Mouse (Mus musculus) left cerebral cortex, postnatal 10 days (tissue): ENCODE results near the gene Mcu. TPM values are rescaled to one million over a fixed set of nuclear protein-coding genes. Genes with fewer than 3 reads are reported as not detected.
A peak's percentile ranks its signal among the peaks of the same experiment; 100 is the strongest.

ENCODE experiments used
- DNase-seq, 2 experiments: peaks; one replicate each; pipeline ENCODE4 v3.0.0; 2021 to 2022; ENCODE audit warnings: low spot score in 2 of 2, mixed read lengths in 1 of 2; ENCODE audit errors: extremely low spot score in 1 of 2
- intact Hi-C: fragments of 180-260 bp; cut with DNase I; formaldehyde crosslinking; loops from one replicate; pipeline ENCODE4 v1.15.1; 2025
- total RNA-seq, 2 experiments: library from RNA; stranded (reverse); gene quantifications; 2 replicates each; pipeline ENCODE4 v1.2.3; 2021

Mcu gene
- total RNA-seq, 2 experiments from 2014 or later: 65.9 to 67.9 TPM

GRCm38 (mm10) chr10:59577871-59578801, 38.4 kb downstream of the Mcu start:
- DNase-seq: no peak
- intact Hi-C loops: no loop called here

- intact Hi-C loops: no loop called here
- no peak for DNase-seq
Measured at GRCm38 (mm10) chr10:59576305-59576704, 40.2 kb downstream of the Mcu start.

GRCm38 (mm10) chr10:59571964-59572363, 44.5 kb downstream of the Mcu start:
- DNase-seq: no peak
- intact Hi-C loops: no loop called here

- intact Hi-C loops: no loop called here
- no peak for DNase-seq
Measured at GRCm38 (mm10) chr10:59571273-59571672, 45.2 kb downstream of the Mcu start.

DNA sequence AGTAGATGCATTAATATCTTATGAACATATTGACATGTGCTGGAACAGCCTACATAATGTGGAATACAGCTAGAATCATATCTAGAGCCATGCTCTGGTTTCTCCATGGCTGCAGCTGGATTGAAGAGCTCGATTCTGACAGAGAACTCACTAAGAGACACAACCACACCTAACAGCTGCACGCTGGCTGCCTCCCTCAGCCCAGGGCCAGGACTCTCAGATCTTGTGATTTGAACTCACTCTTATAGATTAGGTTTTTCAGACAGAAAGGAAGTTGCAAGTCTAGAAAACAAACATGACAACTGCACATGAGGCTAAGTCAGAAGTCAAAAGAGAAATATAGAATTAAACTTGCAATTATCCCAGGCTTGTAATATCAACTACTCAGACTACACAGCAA, 45.7 kb downstream of the Mcu start:
- intact Hi-C loops: no loop called here
- DNase-seq: no peak

- no peak for DNase-seq
- intact Hi-C loops: no loop called here
Measured at GRCm38 (mm10) chr10:59570360-59570759, 46.1 kb downstream of the Mcu start.

- DNase-seq: no peak
- intact Hi-C loops: no loop called here
Measured at GRCm38 (mm10) chr10:59569481-59569869, 47.0 kb downstream of the Mcu start.

- no peak for DNase-seq
- intact Hi-C loops: no loop called here
Measured at GRCm38 (mm10) chr10:59568665-59569480, 47.6 kb downstream of the Mcu start.

- intact Hi-C loops: no loop called here
- peak in 1 of 2 experiments; percentile 53 for DNase-seq
Measured at GRCm38 (mm10) chr10:59566968-59567367, 49.5 kb downstream of the Mcu start.

DNA sequence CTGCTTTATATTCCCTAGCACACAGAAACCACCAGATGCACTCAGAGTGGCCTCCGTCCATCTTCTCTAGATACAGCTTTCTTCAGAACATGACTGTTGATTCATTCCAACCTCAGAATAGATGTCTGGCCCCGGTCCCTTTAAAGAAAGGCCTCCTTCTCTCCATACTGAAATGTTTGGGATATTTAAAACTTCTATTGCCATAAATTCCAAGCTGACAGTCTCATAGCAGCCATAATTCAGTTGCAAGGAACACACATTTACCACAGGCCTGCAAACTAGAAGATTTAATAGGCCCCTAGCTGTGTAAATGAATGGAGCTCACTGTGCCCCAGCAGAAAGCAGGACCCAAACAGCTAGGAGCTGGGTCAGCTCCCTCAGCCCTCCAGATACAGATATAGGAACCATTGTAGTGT, 50.5 kb downstream of the Mcu start:
- intact Hi-C loops: no loop called here
- no peak for DNase-seq

DNA sequence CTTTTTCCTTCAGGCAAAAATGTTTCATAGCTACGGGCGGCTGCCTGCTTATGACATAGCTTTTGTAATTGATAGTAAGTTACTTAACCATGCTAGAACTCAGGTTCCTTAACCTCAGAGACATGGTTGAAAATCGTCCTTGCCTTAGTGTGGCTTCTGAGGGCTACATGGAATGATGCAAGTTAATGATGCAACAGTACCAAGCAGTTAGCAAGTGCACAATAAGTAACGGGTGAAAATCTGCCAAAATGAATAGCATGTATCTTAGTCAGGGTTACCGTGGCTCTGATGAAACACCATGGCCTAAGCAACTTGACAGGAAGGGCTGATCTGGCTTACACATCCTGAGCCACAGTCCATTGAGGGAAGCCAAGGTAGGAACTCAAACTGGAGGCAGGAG, 51.9 kb downstream of the Mcu start:
- intact Hi-C loops: no loop called here
- no peak for DNase-seq

- no peak for DNase-seq
- intact Hi-C loops: no loop called here
Measured at GRCm38 (mm10) chr10:59562511-59562910, 54.0 kb downstream of the Mcu start.

GRCm38 (mm10) chr10:59560126-59560525, 56.4 kb downstream of the Mcu start:
- intact Hi-C loops: no loop called here

DNA sequence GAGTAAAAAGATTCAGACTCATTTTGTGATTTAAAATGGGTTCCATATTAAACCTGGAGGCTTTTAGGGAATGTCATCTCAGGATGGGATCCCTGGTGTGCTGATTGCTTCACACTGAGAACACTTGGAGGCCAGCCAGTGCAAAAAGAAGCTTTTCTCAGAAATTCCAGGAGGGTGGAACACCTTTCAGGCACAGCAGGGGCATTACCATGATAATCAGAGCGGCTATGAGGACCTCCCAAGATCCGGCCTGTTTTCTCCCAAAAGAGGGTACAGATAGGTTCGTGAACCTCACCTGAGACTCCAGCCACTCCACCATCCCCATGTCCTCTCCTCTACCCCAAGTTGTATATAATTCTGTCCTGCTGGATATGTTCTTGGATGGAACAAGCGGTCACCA, 57.9 kb downstream of the Mcu start:
- no peak for DNase-seq
- intact Hi-C loops: no loop called here

More at GRCm38 (mm10) chr10:59560126-59560525, 56.4 kb downstream of the Mcu start:
- no peak for DNase-seq

- intact Hi-C loops: no loop called here
- DNase-seq: no peak
Measured at GRCm38 (mm10) chr10:59558164-59558563, 58.3 kb downstream of the Mcu start.

- no peak for DNase-seq
- intact Hi-C loops: no loop called here
Measured at GRCm38 (mm10) chr10:59556541-59556940, 60.0 kb downstream of the Mcu start.

- intact Hi-C loops: no loop called here
- DNase-seq: no peak
Measured at GRCm38 (mm10) chr10:59554243-59554642, 62.2 kb downstream of the Mcu start.

DNA sequence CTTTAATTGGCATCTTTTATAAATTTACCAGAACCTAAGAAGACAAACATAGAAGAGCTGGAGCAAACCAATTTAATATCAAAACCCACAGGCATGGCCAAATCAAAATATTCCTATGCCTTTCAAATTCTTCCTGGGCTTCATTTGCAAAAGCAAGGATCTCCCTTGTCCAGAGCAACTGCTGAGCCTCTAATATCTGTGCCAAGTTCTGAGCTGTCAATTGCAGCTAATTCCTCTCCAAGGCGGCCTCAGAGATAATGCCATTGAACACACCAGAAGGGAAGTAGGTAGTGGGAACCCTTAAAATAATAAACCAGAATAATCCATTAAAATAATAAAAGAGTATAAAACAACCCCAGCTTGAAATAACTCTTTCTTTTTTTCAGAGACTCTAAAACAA, 64.0 kb downstream of the Mcu start:
- intact Hi-C loops: no loop called here
- no peak for DNase-seq

DNA sequence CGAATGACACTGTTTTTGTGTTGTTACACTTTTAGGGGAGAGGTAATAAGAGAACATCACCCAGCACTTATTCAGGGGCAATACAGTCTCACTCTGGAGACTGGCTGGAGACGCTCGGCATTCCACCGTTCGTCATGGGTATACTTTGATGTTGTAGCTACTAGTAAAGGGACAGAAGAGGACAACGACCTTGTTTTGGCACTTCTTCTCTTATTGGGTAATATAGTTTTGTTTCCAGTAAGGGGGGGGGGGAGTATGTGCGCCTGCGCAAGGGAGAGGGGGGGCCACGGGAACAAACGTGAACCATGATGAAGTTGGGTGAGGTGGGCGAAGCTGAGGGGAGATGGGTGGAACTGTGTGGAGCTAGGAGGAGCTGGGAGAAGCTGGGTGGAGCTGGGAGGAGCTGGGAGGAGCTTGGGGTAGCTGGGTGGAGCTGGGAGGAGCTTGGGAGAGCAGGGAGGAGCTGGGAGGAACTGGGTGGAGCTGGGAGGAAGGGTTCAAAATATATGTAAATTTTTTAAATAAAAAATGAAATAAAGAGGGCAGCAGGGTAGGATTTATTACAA, 67.6 kb downstream of the Mcu start:
- no peak for DNase-seq
- intact Hi-C loops: no loop called here

DNA sequence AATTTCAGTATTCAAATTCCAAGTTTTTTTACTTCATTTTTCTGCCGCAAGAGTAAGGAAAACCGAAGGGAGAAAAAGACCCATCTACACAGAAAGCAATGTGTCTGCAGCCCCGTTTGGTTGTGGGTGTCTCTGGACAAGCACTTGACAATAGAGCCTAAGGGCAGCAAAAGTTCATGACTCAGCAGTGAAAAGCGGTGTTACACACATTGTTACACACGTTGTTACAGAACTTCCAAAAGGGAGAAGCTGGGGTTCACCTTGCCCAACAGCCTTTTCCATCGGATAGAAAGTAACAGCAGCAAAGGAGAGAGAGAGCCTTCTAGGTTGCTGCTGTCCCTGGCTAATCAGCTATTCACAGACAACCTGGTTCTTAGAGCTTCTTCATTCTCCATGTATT, 68.3 kb downstream of the Mcu start:
- DNase-seq: no peak
- intact Hi-C loops: no loop called here
